Mouse (Mus musculus) thymus, postnatal 0 days (tissue): ENCODE data around the gene Anks6. TPM values are rescaled to one million over a fixed set of nuclear protein-coding genes. Genes with fewer than 3 reads are reported as not detected.

ENCODE experiments used
- DNase-seq: peaks from one replicate; pipeline ENCODE4 v3.0.0-alpha.2; 2015; ENCODE audit warnings: low spot score
- polyA plus RNA-seq: library from polyadenylated mRNA; unstranded; fragments of >200 nt; fragmentation: Nextera tagmentation; extraction: Ambion mirVana; gene quantifications from 2 replicates; pipeline ENCODE4 v1.2.1, GENCODE M21; 2015

Anks6 gene
- polyA plus RNA-seq, 1 experiment from 2014 or later: 0.99 TPM

GRCm38 (mm10) chr4:47046974-47047373 lies 10.3 kb downstream of the Anks6 start:
- peak; percentile 18 for DNase-seq

GRCm38 (mm10) chr4:47043866-47044265 lies 13.4 kb downstream of the Anks6 start:
- no peak for DNase-seq

- no peak for DNase-seq
These were observed 17.6 kb downstream of the Anks6 start for GRCm38 (mm10) chr4:47039586-47039985.

DNA sequence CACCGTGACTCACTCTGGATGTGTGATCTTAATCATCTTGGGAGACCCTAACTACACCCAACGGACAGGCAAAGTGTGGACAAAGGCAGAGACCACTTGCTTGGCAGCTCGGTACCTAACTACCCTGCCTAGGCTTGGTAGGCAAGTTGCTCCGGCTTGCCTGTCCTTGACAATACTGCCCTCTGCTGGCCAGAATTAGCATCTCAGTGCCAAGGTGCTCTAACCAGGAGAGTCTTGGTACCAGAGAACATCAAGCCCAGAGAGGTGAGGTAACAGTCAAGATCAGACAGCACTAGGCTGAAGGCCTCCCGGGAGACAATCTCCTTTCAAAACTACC lies 19.9 kb downstream of the Anks6 start:
- DNase-seq: peak; percentile 86

GRCm38 (mm10) chr4:47036486-47037320 lies 20.5 kb downstream of the Anks6 start:
- no peak for DNase-seq

GRCm38 (mm10) chr4:47035536-47035935 lies 21.7 kb downstream of the Anks6 start:
- no peak for DNase-seq

- no peak for DNase-seq
These were observed 25.1 kb downstream of the Anks6 start for GRCm38 (mm10) chr4:47032171-47032570.

- no peak for DNase-seq
These were observed 28.4 kb downstream of the Anks6 start for GRCm38 (mm10) chr4:47028791-47029190.

GRCm38 (mm10) chr4:47023949-47024348 lies 33.3 kb downstream of the Anks6 start:
- DNase-seq: no peak

GRCm38 (mm10) chr4:47022804-47023603 lies 34.2 kb downstream of the Anks6 start:
- DNase-seq: no peak

DNA sequence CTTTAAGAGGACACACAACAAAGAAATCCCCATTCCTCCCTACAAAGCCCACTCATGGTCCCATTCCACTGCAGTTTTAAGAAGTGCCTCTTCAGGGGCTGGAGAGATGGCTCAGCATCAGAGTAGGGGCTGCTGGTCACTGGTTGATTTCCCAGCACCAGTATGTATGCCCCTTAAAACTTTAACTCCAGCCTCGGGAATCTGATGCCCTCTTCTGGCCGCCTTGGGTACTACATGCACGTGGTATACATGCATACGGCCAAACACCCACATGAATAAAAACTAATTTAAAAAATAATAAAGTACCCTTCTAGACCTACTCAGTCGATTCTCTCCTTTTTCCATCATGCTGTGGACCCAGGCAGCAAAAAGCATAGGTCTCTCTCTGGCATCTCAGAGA lies 36.7 kb downstream of the Anks6 start:
- DNase-seq: peak; percentile 66

GRCm38 (mm10) chr4:47015156-47015555 lies 42.1 kb downstream of the Anks6 start:
- peak; percentile 50 for DNase-seq

DNA sequence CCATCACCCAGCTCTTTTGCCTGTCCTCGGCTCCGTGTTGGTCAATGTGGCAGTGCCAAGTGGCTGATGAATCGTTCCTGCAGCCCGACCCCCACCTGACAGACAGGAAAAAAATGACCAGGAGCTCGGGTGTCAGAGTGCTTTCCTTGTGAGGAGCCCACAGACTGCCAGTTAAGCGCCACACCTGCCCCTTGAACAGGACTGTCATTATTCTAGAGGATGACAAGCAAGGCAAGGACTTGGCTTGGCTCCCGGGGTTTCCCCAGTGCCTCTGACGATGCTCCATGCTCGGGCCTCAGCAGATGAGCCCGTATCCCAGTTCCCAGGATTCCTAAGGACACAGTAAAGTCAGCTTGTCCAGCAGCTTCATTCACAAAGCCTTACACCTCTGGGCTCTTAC lies 44.8 kb downstream of the Anks6 start:
- no peak for DNase-seq

DNA sequence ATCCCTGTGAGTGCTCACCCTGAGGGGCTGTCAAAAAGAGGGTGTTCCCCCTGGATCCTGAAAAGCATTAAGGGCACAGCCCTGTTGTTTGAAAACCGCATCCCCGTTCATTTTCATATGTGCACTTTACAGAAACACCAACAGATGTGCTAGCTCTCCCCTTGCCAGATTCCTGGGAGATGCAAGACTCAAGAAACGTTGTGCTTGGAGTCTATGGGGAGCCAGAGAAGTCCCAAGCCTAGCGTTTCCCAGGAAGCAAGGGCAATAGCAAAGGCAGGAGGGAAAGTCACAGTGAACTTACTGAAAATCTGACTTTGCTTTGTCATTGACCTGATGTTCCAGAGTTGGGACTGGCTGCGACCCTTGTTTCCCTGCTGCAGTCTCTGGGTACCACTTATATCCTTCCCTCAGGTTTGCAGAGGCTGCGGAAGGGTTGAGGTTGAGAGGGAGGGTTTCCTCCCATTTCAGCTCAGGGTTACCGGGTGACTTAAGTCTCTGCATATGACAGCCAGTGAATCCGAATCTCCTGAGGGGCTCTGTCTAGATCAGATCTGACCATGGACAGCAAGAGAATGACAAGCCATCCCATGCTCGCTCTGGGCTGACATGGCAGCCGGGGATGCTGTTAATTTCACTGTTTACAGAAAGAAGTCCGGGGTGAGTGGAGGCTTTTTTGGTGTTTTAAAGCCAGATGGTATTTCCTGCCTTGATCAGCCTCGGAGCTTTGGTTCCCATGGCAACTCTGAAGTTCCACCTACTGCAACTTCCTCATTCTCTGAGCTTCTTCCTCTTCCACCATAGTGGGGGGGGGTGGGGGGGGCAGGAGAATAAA lies 46.6 kb downstream of the Anks6 start:
- peak; percentile 88 for DNase-seq

- peak; percentile 85 for DNase-seq
These were observed 56.4 kb downstream of the Anks6 start for GRCm38 (mm10) chr4:47000626-47001395.

DNA sequence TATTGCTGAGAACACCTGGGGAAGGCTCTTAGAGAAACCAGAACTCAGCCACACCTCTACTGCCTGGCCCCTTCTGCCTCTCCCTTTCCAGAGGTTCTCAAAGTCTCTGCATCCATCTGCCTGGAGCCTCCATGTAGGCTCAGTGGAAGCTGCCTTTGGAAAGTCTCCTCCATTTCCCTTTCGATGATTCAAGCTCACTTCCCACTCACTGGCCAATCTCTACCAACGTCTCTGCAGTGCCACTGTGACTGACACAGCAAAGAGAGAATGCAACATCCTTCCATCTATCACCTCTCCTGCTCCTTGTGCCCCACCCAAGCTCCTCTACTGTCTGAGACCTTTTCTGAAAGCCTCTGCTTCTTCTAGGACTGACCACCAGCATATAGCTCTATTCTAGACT lies 59.3 kb downstream of the Anks6 start:
- DNase-seq: no peak

DNA sequence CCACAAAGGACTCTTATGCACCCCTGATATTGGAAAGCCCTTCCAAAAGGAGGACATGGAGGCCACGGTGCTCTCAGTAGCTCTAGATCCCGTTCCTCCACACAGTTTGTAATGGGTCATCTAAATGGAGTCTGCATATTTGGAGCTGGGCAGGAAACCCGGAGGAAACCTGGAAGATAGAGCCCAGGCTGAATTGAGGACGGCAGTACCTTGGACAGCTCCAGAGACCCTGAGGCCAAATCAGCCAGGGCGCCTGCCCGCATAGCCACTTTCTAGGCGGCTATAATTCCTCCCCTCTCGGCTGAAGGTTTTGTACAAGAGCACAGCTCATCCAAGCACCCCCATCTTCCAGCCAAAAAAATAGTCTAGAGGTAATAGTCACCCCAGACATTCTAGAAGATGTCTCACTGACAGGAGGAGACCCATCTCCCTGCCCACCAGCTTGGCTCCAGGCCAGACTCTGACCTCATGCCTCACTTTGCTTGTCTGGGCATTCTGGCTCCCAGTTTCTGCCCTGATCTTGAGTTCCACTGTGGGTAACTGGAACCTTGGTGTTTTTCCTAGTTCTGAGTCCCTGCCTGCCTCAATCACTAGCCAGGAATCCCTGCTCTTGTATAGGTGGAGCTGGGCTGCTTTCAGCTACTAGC lies 64.3 kb downstream of the Anks6 start:
- peak; percentile 67 for DNase-seq

GRCm38 (mm10) chr4:46991959-46992316 lies 65.3 kb downstream of the Anks6 start:
- DNase-seq: peak; percentile 28

DNA sequence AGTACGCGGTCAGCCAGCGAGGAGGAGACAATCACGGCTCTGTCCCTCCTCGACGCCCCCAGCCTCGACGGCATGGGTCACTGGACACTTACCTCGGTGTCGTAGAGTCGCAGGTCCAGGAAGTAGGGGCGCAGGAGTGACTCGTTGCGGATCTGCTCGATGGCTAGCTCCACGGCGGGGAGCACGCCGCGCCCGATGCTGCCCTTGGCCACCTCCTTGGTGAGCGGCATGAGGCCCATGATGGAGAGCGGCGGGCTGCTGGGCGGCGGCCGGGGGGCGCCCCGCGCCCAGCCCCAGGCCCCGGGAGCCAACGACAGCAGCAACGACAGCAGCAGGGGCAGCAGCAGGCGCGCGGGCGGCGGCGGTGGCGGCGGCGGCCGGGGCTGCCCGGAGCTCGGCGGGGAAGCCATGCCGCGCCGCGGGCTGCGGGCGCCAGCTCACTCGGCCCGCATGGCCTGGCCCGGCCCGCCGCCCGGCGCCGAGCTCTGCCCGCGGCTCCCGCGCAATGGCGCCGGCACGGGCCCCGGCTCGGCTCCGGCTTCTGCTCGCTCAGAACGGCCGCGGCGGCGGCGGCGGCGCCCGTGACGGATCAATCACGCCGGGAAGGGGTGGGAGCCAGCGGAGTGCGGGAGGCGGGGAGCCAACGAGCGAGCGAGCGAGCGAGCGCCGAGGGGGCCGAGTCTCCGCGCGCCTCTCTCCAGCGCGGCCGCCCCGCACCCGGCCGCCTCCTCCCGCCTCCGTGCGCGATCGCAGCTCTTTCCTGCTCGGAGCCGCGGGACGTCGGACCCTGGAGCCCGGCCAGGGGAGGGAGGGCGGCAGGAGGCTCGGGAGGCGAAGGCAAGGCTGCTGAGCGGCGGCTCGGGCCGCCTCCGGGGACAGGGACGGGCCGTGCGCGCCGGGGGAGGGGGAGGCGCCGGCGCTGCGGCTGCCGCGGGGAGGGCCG lies 65.9 kb downstream of the Anks6 start, which contains the start of gene Gabbr2:
Gene Gabbr2 (minus strand): TSS at position 858 of the 943 bp plus-strand sequence.
- DNase-seq: no peak
